Mouse (Mus musculus) liver, postnatal 0 days (tissue): Measurements from ENCODE around the gene Tm6sf2. TPM values are rescaled to one million over a fixed set of nuclear protein-coding genes. Genes with fewer than 3 reads are reported as not detected.

Source experiments
- ATAC-seq: fragments of 200-750 bp; cut with Nextera tagmentation; 2 replicates; pipeline ENCODE4 v1.8.0; 2017; ENCODE audit warnings: mild to moderate bottlenecking, moderate library complexity
- DNase-seq: peaks from one replicate; pipeline ENCODE4 v3.0.0-alpha.2; 2016
- H3K27ac ChIP-seq: fragments of 300-500 bp; sonication (generic); 2 replicates; pipeline ENCODE4 v1.5.1; 2014; ENCODE audit warnings: antibody characterized with exemption, moderate library complexity, mild to moderate bottlenecking, low read depth
- H3K27me3 ChIP-seq: fragments of 300-500 bp; sonication (generic); 2 replicates; pipeline ENCODE4 v1.6.1; 2014; ENCODE audit warnings: low read length, control low read depth, mixed read lengths; ENCODE audit not compliant: insufficient read depth
- H3K36me3 ChIP-seq: fragments of 300-500 bp; sonication (generic); replicated peaks from 2 replicates; pipeline ENCODE4 v1.6.1; 2014; ENCODE audit warnings: mild to moderate bottlenecking, control low read depth, low read length, moderate library complexity, mixed read lengths; ENCODE audit not compliant: insufficient read depth
- H3K4me1 ChIP-seq: fragments of 300-500 bp; sonication (generic); 2 replicates; pipeline ENCODE4 v1.6.1; 2014; ENCODE audit warnings: antibody characterized with exemption, mild to moderate bottlenecking, control low read depth; ENCODE audit not compliant: insufficient read depth
- H3K4me2 ChIP-seq: fragments of 300-500 bp; sonication (generic); 2 replicates; pipeline ENCODE4 v1.6.1; 2014; ENCODE audit warnings: low read depth, mild to moderate bottlenecking, low read length, moderate library complexity, mixed read lengths
- H3K4me3 ChIP-seq: fragments of 300-500 bp; sonication (generic); 2 replicates; pipeline ENCODE4 v1.5.1; 2014; ENCODE audit warnings: low read depth, low read length
- H3K9ac ChIP-seq: fragments of 300-500 bp; sonication (generic); replicated peaks from 2 replicates; pipeline ENCODE4 v1.6.1; 2014; ENCODE audit warnings: mild to moderate bottlenecking, moderate library complexity
- H3K9me3 ChIP-seq: fragments of 300-500 bp; sonication (generic); 2 replicates; pipeline ENCODE4 v1.6.1; 2016; ENCODE audit warnings: mild to moderate bottlenecking, control low read depth, low read length, mixed read lengths
- CTCF ChIP-seq: sonication (generic); IDR thresholded peaks from 2 replicates; pipeline ENCODE4 v1.5.1; 2016; ENCODE audit warnings: antibody characterized with exemption, low read depth
- EP300 ChIP-seq: IDR thresholded peaks from 2 replicates; pipeline ENCODE4 v1.6.1; 2016; ENCODE audit warnings: antibody characterized with exemption, low read depth, mild to moderate bottlenecking
- WGBS: fragments of 180-500 bp; shearing (Covaris S2); extraction: QIAGEN DNeasy Blood & Tissue Kit; methylation state at CpG from one replicate; pipeline ENCODE4 v1.1.7; 2014; ENCODE audit not compliant: insufficient replicate concordance; 5-methylcytosine and 5-hydroxymethylcytosine counted together
- polyA plus RNA-seq: library from polyadenylated mRNA; unstranded; fragments of >200 nt; fragmentation: Nextera tagmentation; extraction: Ambion mirVana; gene quantifications from 2 replicates; pipeline ENCODE4 v1.2.1, GENCODE M21; 2015

The Tm6sf2 gene
- 32.5 and 38.7 TPM in 2 replicates for polyA plus RNA-seq

- H3K9ac ChIP-seq: peak within 1 kb of the TSS; percentile 46
- 12% methylated on average over 16 of the region's 27 CpGs for WGBS
- H3K27me3 ChIP-seq: no peaks in the 10 kb centered on the region
- peak; percentile 84 for DNase-seq
- H3K27ac ChIP-seq: peak within 1 kb of the TSS; percentile 79
- TF ChIP-seq CTCF (no peak), EP300 (no peak)
- ATAC-seq: peak; percentile 90
- no peaks in the 10 kb centered on the region for H3K9me3 ChIP-seq
- H3K36me3 ChIP-seq: peaks cover 24% of the 10 kb centered on the region
- H3K4me2 ChIP-seq: peak within 1 kb of the TSS; percentile 68
- H3K4me3 ChIP-seq: peak within 1 kb of the TSS; percentile 26
- peaks cover 18% of the 10 kb centered on the region for H3K4me1 ChIP-seq
Measured at GRCm38 (mm10) chr8:70072441-70073069, at the start of gene Tm6sf2. Tm6sf2 (plus strand) TSS chr8:70072924.

- Histone ChIP-seq H3K4me1 (no peaks in the 10 kb centered on the region), H3K27ac (no peak overlapping the region), H3K9me3 (no peaks in the 10 kb centered on the region), H3K27me3 (no peaks in the 10 kb centered on the region), H3K9ac (no peak overlapping the region), H3K36me3 (peaks cover 97% of the 10 kb centered on the region), H3K4me2 (no peak overlapping the region), H3K4me3 (no peak overlapping the region)
- no peak for ATAC-seq
- 84% methylated on average over 8 of the region's 8 CpGs for WGBS
- TF ChIP-seq CTCF: no peak
- no peak for TF ChIP-seq EP300
- DNase-seq: no peak
Measured at GRCm38 (mm10) chr8:70023596-70023995, 49.1 kb upstream of the Tm6sf2 start.

GRCm38 (mm10) chr8:70026151-70026550 lies 46.6 kb upstream of the Tm6sf2 start:
- Histone ChIP-seq H3K27me3 (no peaks in the 10 kb centered on the region), H3K9me3 (no peaks in the 10 kb centered on the region), H3K36me3 (peaks cover 95% of the 10 kb centered on the region), H3K4me1 (no peaks in the 10 kb centered on the region), H3K4me2 (no peak overlapping the region), H3K27ac (no peak overlapping the region), H3K9ac (no peak overlapping the region), H3K4me3 (no peak overlapping the region)
- no peak for TF ChIP-seq CTCF
- TF ChIP-seq EP300: no peak
- DNase-seq (no peak), ATAC-seq (no peak)
- WGBS: 78% methylated on average over 2 of the region's 2 CpGs

- no peak for DNase-seq
- H3K4me3 ChIP-seq: no peak overlapping the region
- peaks cover 70% of the 10 kb centered on the region for H3K36me3 ChIP-seq
- no peak overlapping the region for H3K4me2 ChIP-seq
- ATAC-seq: no peak
- no peak overlapping the region for H3K27ac ChIP-seq
- 86% methylated on average over 1 of the region's 1 CpGs for WGBS
- no peaks in the 10 kb centered on the region for H3K9me3 ChIP-seq
- no peaks in the 10 kb centered on the region for H3K27me3 ChIP-seq
- TF ChIP-seq CTCF: no peak
- TF ChIP-seq EP300: no peak
- H3K9ac ChIP-seq: no peak overlapping the region
- no peaks in the 10 kb centered on the region for H3K4me1 ChIP-seq
Measured at GRCm38 (mm10) chr8:70030255-70030654, 42.5 kb upstream of the Tm6sf2 start.

- Histone ChIP-seq H3K9me3 (no peaks in the 10 kb centered on the region), H3K4me1 (peaks cover 37% of the 10 kb centered on the region), H3K4me3 (no peak overlapping the region), H3K9ac (no peak overlapping the region), H3K4me2 (peak overlapping the region; percentile 34), H3K27me3 (no peaks in the 10 kb centered on the region), H3K36me3 (peaks cover 8% of the 10 kb centered on the region), H3K27ac (peak overlapping the region; percentile 44; the same call in 1 of the 2 replicates)
- DNase-seq (no peak), ATAC-seq (no peak)
- WGBS: 58% methylated on average over 1 of the region's 1 CpGs
- TF ChIP-seq EP300 (peak; percentile 54; the same call in 1 of the 2 replicates), CTCF (no peak)
Measured at GRCm38 (mm10) chr8:70037994-70038393, 34.7 kb upstream of the Tm6sf2 start.

- ATAC-seq (peak; percentile 48), DNase-seq (peak; percentile 63)
- WGBS: under 1% methylated on average over 45 of the region's 47 CpGs
- peaks cover 3% of the 10 kb centered on the region; the same call in 1 of the 2 replicates for H3K36me3 ChIP-seq
- TF ChIP-seq CTCF: no peak
- TF ChIP-seq EP300: no peak
- no peaks in the 10 kb centered on the region for H3K9me3 ChIP-seq
- H3K4me1 ChIP-seq: peaks cover 48% of the 10 kb centered on the region
- peak overlapping the region; percentile 77 for H3K27ac ChIP-seq
- peak overlapping the region; percentile 98 for H3K4me3 ChIP-seq
- peak overlapping the region; percentile 96 for H3K4me2 ChIP-seq
- peak overlapping the region; percentile 99 for H3K9ac ChIP-seq
- H3K27me3 ChIP-seq: no peaks in the 10 kb centered on the region
Measured at GRCm38 (mm10) chr8:70041885-70042546, 30.7 kb upstream of the Tm6sf2 start.
